Mouse (Mus musculus) thymus, adult 2 months (tissue): ENCODE results near the gene Lrrfip1. TPM values are rescaled to one million over a fixed set of nuclear protein-coding genes. Genes with fewer than 3 reads are reported as not detected.

Experiments used
- DNase-seq: peaks from one replicate; pipeline ENCODE4 v3.0.0; 2021
- H3K27ac ChIP-seq: fragments of 200-500 bp; 2 replicates; pipeline ENCODE4 v1.5.1; 2012; ENCODE audit warnings: low read length, control low read depth; ENCODE audit not compliant: control insufficient read depth, insufficient read depth
- H3K27me3 ChIP-seq: fragments of 200-500 bp; 2 replicates; pipeline ENCODE4 v1.6.1; 2012; ENCODE audit warnings: mild to moderate bottlenecking, low read length, moderate library complexity, mixed read lengths; ENCODE audit not compliant: control insufficient read depth, insufficient read depth
- H3K36me3 ChIP-seq: fragments of 200-500 bp; 2 replicates; pipeline ENCODE4 v1.6.1; 2012; ENCODE audit warnings: mild to moderate bottlenecking, low read length, moderate library complexity; ENCODE audit not compliant: control insufficient read depth, insufficient read depth
- H3K4me1 ChIP-seq: fragments of 200-500 bp; replicated peaks from 2 replicates; pipeline ENCODE4 v1.6.1; 2012; ENCODE audit warnings: low read length; ENCODE audit not compliant: control insufficient read depth, insufficient read depth
- H3K4me3 ChIP-seq: fragments of 200-500 bp; 2 replicates; pipeline ENCODE4 v1.5.1; 2012; ENCODE audit warnings: mild to moderate bottlenecking, low read length, control low read depth, moderate library complexity; ENCODE audit not compliant: control insufficient read depth, insufficient read depth
- CTCF ChIP-seq: fragments of 200-500 bp; IDR thresholded peaks from 2 replicates; pipeline ENCODE4 v1.5.1; 2012; ENCODE audit warnings: mild to moderate bottlenecking, control low read depth, low read length, moderate library complexity, borderline replicate concordance; ENCODE audit not compliant: control insufficient read depth, poor library complexity, insufficient read depth; ENCODE audit errors: extremely low read depth
- POLR2A ChIP-seq: fragments of 200-500 bp; IDR thresholded peaks from 2 replicates; pipeline ENCODE4 v1.6.1; 2012; ENCODE audit warnings: mild to moderate bottlenecking, low read length, control low read depth, moderate library complexity; ENCODE audit not compliant: control insufficient read depth, poor library complexity, insufficient read depth; ENCODE audit errors: extremely low read depth
- WGBS: fragments of 180-500 bp; shearing (Covaris S2); methylation state at CpG from one replicate; pipeline ENCODE4 v1.1.7; 2018; 5-methylcytosine and 5-hydroxymethylcytosine counted together
- polyA plus RNA-seq: library from polyadenylated mRNA; depleted of rRNA; stranded (reverse); fragments of >200 nt; gene quantifications from 2 replicates; pipeline ENCODE4 v1.2.3, GENCODE M21; 2012; rRNA removed

The Lrrfip1 gene
- 24.1 and 31.8 TPM in 2 replicates for polyA plus RNA-seq

- H3K4me3 ChIP-seq = peak within 1 kb of the TSS; percentile 45
- H3K27ac ChIP-seq = no peak within 1 kb of the TSS
- H3K27me3 ChIP-seq = peaks cover 13% of the 10 kb centered on the region
- no peak for TF ChIP-seq POLR2A
- no peak for TF ChIP-seq CTCF
- H3K36me3 ChIP-seq = no peaks in the 10 kb centered on the region
- H3K4me1 ChIP-seq = no peaks in the 10 kb centered on the region
- no peak for DNase-seq
- 2% methylated on average over 59 of the region's 59 CpGs for WGBS
Measured at GRCm38 (mm10) chr1:90998268-90998890, at the start of gene Lrrfip1. Lrrfip1 (plus strand) TSS chr1:90998737.

- peaks cover 13% of the 10 kb centered on the region for H3K4me1 ChIP-seq
- no peak overlapping the region for H3K27ac ChIP-seq
- no peaks in the 10 kb centered on the region for H3K36me3 ChIP-seq
- H3K4me3 ChIP-seq = no peak overlapping the region
- no peak for TF ChIP-seq POLR2A
- TF ChIP-seq CTCF = no peak
- no peak for DNase-seq
- WGBS = 2% methylated on average over 9 of the region's 9 CpGs
- H3K27me3 ChIP-seq = no peaks in the 10 kb centered on the region
Measured at GRCm38 (mm10) chr1:90949309-90949708, 49.2 kb upstream of the Lrrfip1 start.

GRCm38 (mm10) chr1:90951670-90952069, 46.9 kb upstream of the Lrrfip1 start:
- Histone ChIP-seq H3K4me1 (peaks cover 13% of the 10 kb centered on the region), H3K27ac (no peak overlapping the region), H3K27me3 (no peaks in the 10 kb centered on the region), H3K4me3 (no peak overlapping the region), H3K36me3 (no peaks in the 10 kb centered on the region)
- WGBS = 84% methylated on average over 7 of the region's 7 CpGs
- TF ChIP-seq CTCF = no peak
- no peak for TF ChIP-seq POLR2A
- DNase-seq = no peak

- no peaks in the 10 kb centered on the region for H3K27me3 ChIP-seq
Measured at GRCm38 (mm10) chr1:90952808-90953207, 45.7 kb upstream of the Lrrfip1 start, which contains the start of gene Prlh. Prlh (plus strand) TSS chr1:90953108.

GRCm38 (mm10) chr1:90953688-90954087, 44.8 kb upstream of the Lrrfip1 start:
- no peak overlapping the region for H3K4me3 ChIP-seq

More at GRCm38 (mm10) chr1:90952808-90953207, 45.7 kb upstream of the Lrrfip1 start, which contains the start of gene Prlh:
- TF ChIP-seq POLR2A (no peak), CTCF (no peak)
- peaks cover 13% of the 10 kb centered on the region for H3K4me1 ChIP-seq
- H3K4me3 ChIP-seq = no peak within 1 kb of the TSS
- no peak for DNase-seq
- H3K27ac ChIP-seq = no peak within 1 kb of the TSS
- 98% methylated on average over 8 of the region's 8 CpGs for WGBS
- no peaks in the 10 kb centered on the region for H3K36me3 ChIP-seq

GRCm38 (mm10) chr1:90956245-90957096, 42.1 kb upstream of the Lrrfip1 start:
- no peaks in the 10 kb centered on the region for H3K27me3 ChIP-seq
- 39% methylated on average over 7 of the region's 7 CpGs for WGBS
- DNase-seq = peak; percentile 54
- no peak for TF ChIP-seq CTCF
- no peak for TF ChIP-seq POLR2A
- no peaks in the 10 kb centered on the region for H3K36me3 ChIP-seq
- H3K27ac ChIP-seq = no peak overlapping the region
- H3K4me3 ChIP-seq = no peak overlapping the region
- no peaks in the 10 kb centered on the region for H3K4me1 ChIP-seq

More at GRCm38 (mm10) chr1:90953688-90954087, 44.8 kb upstream of the Lrrfip1 start:
- 92% methylated on average over 11 of the region's 11 CpGs for WGBS
- DNase-seq = no peak
- Histone ChIP-seq H3K27ac (no peak overlapping the region), H3K4me1 (peaks cover 9% of the 10 kb centered on the region), H3K27me3 (no peaks in the 10 kb centered on the region), H3K36me3 (no peaks in the 10 kb centered on the region)
- TF ChIP-seq POLR2A (no peak), CTCF (no peak)
